Mouse (Mus musculus) WW6 (cell line): Measurements from ENCODE around the gene Tcf3.

Experiments used
- DNase-seq: peaks from one replicate; pipeline ENCODE4 v3.0.0-alpha.2; 2013; ENCODE audit warnings: low read depth, low spot score

Tcf3 gene

DNA sequence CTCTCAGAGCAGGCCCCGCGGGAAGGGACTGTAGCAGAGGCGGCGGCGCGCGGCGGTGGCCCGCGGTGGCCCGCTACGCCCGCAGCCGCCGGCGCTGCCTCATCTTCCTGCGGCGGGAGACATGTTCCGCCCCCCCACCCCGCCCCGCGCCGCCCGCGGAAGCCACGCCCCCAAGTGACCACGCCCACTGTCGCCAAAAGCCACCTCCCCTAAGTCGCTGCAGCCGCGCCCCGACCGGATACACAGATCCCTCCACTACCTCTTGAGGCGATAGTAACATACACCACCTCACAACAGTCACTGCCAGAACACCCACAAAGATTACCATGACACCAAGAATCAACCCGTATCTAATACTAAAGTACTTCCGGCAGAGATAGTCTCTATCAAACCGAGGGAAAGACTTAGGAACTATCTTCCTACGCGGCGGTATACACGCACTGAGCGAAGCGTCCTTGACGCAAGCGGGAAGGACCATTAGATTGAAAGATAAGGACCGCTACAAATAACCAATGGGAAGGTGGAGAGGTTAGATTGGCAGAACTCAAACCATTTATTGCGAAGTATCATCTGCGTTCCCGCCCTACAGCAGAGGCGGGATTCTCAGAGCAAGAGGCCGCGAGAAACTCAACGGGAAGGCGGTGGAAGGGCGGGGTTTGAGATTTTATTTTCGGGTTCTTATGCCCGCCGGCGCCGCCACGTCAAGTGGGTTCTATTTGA, at the start of gene Tcf3:
Tcf3 (minus strand) TSS at position 135 of the 720 bp plus-strand sequence.
- DNase-seq = peak; percentile 93

- DNase-seq = no peak
Measured at GRCm38 (mm10) chr10:80481002-80481401, 47.6 kb upstream of the Tcf3 start.

DNA sequence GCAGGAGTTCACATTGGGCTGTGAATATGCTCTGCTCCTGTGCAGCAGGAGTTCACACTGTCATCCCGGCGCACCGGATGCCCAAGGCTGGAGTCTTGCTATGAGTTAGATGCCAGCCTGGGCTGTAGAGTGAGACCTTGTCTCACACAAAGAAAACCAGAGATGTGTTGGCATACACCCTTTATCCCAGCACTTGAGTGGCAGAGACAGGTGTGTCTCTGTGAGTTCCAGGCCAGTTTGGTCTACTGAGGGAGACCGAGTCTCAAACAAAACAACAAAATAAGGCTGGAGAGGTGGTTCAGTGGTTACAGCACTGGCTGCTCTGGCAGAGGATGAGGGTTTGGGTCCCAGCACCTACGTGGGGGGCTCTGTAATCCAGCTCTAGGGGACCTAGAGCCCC, 45.1 kb upstream of the Tcf3 start:
- DNase-seq = no peak

GRCm38 (mm10) chr10:80475290-80475959, 42.0 kb upstream of the Tcf3 start:
- DNase-seq = no peak

DNA sequence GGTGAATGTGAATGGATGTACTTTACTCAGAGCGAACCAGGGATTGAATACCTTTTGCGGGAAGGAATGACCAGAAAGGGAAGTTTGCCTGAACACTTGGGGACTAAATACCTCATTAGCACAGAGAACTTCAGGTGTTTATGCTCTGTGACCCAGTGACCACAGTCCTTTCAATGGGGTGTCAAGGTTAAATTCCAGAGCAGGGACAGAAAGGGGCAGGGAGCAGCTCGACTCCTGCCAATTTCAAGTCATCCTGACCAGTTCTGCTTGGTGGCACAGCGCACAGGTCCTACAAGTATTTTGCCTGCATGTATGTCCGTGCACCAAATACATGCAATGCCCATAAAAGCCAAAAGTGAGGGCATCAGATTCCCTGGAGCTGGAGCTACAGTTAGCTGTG, 31.6 kb upstream of the Tcf3 start:
- no peak for DNase-seq

DNA sequence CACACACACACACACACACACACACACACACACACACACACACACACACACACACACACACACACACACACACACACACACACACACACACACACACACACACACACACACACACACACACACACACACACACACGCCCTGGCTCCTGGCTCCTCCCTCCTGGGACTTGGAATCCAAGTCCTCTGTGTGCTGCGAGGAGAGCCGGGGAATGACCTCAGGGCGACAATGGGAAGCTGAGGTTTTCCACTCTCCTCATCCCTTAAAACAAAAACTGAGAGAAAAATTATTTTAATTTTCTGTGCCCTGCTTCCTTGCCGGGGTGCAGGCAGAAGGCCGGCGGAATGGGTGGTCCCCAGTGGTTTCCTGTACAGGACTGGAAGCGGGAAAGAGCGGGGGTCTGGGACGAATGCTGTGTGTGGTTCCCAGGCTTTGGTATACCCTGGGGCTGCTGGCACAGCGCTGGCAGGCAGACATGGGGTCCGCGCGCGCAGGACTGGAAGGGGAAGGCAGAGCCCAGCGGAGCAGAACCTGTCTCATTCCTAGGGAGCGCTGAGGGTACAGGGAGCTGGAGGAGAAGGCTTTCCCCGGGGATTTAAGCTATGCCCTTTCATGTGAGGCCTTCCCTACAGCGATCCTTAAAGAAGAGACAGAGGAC, 31.1 kb upstream of the Tcf3 start:
- DNase-seq = no peak

DNA sequence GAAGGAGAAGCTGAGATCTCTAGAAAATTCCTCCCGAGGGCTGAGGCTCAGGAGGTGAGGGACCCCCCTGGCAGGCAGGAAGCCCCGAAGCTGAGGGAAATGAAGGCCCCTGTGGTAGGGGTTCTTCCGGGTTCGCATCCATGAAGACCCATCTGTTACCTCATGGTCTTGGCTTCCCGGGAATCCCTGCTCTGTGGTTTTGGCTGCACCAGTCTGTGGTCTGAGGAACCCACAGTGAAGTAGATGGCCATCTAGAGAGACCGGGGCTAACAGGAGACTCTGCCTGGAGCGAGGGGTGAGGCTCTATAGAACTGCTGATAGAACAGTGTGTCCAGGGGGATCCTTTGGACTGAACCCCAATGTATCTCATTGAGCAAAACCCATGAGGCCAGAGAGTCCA, 27.9 kb upstream of the Tcf3 start:
- DNase-seq = no peak

GRCm38 (mm10) chr10:80460324-80460723, 26.9 kb upstream of the Tcf3 start:
- DNase-seq = no peak

GRCm38 (mm10) chr10:80459671-80460070, 26.2 kb upstream of the Tcf3 start:
- no peak for DNase-seq

GRCm38 (mm10) chr10:80459236-80459635, 25.8 kb upstream of the Tcf3 start:
- DNase-seq = no peak

GRCm38 (mm10) chr10:80455697-80456096, 22.2 kb upstream of the Tcf3 start:
- DNase-seq = no peak

DNA sequence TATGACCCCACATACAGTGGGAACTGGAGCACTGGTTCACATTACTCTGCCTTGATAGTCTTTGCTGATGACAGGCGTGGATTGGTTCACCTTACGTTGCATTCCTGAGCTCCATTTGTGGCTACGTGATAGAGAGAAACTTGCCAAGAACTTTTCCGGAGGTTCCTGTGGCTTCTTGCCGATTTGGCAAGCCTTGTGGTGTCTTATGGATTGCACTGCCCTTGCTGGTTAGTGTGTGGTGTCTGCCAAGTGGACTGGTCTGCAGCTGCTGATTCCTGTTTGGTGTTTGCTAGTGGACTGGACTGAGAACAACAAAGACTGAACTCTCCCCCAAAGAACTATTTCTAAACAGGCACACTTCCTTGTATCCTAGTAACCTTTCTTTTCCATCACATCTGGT, 21.3 kb upstream of the Tcf3 start:
- DNase-seq = no peak

DNA sequence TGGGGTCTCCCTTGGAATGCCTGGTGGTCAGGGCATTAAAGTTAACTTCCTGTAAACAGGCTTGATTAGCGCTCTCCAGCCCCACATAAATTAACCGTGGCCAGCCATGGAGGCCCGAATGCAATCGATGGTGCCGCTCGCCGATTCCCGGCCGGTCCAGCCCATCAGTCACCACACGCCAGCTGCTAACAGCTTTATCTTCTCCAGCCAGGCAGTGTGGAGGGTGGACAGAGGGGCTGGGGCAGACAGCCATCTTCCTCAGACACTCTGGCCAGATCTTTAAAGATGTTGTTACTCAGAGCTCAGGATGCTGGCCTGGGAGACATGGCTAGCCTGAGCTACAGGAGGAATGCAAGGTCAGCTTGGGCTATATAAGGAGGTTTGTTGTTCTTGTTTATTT, 20.2 kb upstream of the Tcf3 start:
- no peak for DNase-seq

DNA sequence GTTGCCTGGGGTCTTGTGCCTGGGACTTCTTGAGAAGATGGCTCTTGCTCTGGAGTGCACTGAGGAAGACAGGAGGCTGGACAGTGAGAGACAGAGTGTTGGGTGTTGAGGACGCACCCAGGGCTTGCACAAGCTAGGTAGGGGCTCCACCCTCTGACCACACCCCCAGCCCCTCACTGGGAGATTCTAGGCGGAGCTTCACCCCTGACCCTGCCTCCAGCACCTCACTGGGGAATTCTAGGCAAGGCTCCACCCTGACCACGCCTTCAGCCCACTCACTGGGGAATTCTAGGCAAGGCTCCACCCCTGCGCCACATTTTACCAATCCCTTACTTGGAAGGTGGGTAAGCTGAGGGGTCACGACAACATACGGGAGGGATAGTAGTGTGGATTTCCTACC, 17.2 kb upstream of the Tcf3 start:
- peak; percentile 75 for DNase-seq

- peak; percentile 69 for DNase-seq
Measured at GRCm38 (mm10) chr10:80445898-80446601, 12.6 kb upstream of the Tcf3 start.

DNA sequence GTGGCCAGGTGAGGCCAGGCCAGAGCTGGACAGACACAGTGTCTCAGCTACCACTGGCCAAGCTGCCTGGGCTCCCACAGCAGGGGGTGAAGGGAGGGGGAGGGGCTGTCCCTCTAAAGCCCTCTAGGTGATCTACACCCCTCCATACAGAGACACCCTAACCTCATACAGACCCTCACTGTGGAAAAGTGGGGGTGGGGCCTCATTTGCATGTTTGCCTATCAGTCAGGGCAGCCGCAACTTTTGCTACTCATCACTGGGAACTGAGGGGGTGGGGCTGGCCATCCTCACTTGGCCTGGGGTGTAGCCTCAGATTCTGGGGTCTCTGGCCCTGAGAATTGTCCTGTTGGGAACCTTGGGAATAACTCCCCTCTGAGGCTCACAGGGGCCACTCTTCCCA, 11.6 kb upstream of the Tcf3 start:
- DNase-seq = no peak

- DNase-seq = no peak
Measured at GRCm38 (mm10) chr10:80444339-80445045, 11.0 kb upstream of the Tcf3 start.

DNA sequence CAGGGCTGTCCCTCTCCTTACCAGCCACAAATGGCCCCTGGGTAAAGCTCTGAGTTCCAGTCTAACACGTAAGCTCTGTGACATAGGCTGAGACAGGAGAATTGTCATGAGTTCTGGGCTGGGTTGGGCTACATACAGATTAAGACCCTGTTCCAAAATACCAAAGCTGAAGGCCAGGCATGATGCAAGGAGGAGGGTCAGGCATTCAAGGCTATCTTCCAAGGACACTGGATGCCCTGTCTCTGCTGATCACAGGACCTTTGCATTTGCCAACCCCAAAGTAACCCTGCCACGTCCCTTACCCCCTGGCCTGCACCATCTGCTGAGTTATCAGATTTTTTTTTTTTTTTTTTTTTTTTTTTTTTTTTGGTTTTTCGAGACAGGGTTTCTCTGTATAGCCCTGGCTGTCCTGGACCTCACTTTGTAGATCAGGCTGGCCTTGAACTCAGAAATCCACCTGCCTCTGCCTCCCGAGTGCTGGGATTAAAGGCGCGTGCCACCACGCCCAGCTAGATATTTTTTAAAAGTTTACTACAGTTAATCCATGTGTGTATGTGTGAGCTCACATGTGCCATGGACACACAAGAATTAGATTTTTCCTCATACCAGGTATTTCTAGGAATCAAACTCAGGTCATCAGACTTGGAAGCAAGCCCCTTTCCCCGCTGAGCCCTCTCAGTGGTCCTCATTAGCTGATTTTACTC, 10.3 kb upstream of the Tcf3 start:
- no peak for DNase-seq

DNA sequence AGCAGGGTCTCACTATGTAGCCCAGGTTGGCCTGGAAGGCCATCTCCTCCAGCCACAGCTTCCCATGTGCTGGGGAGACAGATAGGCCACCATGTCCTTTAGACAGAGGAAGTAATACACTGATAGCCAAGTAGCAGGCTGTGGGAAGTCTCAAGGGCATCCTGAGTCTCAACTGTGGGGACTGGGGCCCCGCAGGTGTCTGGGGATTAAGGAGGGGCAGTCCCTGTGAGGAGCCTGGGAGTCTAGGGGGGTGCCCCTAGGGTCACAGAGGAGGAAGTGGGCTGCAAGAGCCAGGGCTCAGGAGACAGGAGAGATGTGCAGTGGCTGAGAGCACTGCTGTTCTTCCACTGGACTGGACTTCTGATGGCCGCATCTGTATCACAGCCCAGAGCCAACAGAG, 9.5 kb upstream of the Tcf3 start:
- DNase-seq = no peak

GRCm38 (mm10) chr10:80441598-80441997, 8.2 kb upstream of the Tcf3 start:
- peak; percentile 50 for DNase-seq

GRCm38 (mm10) chr10:80440031-80440430, 6.6 kb upstream of the Tcf3 start:
- no peak for DNase-seq
